Mouse (Mus musculus) cerebellum, adult 18-20 months (tissue): ENCODE data around the gene Fam196b.

Experiments used
- DNase-seq, 2 experiments: peaks; one replicate each; pipeline ENCODE4 v3.0.0; 2021

Gene Fam196b

DNA sequence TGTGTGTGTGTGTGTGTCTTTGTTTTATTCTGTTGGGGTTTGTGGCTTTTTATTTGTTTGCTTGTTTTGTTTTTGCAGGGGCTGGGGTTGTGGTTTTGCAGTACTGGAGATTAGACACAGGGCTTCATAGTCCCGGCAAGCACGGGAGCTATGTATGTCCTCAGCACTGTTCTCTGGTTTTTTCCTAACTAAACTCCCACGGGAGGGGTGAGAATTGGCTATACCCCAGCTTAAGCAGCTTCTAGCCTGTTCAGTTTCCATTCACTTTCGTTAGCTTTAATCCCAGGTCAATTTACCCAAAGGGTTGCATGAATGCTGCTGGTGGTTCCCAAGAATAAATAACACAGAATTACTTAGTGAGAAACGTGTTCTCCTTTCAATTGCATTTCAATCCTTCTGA lies 92.2 kb downstream of the Fam196b start:
- DNase-seq = no peak

DNA sequence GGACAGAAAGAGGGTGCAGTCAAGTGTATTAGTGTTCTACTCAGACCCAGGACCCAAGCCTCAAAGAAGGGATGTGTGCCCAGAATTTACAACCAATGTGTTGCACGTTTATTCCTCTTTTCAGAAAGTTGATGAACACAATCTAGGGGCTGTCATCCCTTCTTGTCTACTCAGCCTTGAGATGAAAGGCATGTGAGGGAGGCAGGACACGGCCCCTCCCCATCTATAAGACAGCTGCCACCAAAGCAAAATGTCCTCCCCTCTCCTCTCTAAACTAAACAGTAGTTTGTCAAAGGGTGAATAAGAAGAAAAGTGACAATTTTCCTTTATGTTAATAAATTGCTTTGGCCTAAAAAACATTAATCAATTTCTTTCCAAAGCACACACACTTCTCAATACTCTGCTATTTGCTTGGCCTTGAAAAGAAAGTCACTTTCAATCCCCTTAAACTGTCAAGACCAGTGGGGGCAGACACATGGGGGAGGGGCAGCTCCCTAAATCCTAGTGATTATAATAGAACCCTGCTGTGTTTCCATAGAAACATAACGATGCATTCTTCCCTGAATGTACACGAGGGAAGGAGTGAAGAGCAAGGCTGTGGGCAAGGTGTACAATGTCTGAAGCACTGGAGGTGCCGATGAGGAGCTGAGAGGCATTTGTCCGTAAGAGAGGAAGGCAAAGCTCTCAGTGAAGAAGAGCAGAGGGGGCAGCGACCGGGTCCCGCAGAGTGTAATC lies 101.4 kb downstream of the Fam196b start:
- DNase-seq = no peak

DNA sequence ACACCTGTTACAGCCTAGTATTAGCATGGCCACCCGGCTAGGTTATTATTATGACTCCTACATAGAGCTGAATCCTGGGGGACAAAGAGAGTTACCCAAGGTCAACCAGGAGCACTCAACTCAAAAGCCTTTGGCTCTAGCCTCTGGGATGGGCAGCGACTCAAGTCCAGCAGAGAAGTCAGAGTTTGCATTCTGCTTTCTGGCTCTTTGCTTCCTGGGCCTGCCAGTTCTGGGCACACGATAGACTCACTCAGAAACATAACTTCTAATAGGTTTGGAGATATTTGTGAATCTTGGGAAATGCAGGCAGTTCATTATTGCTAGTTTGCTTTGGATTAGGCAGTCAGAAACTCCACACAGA lies 102.0 kb downstream of the Fam196b start:
- no peak for DNase-seq

GRCm38 (mm10) chr11:34421061-34421460 lies 106.4 kb downstream of the Fam196b start:
- no peak for DNase-seq

DNA sequence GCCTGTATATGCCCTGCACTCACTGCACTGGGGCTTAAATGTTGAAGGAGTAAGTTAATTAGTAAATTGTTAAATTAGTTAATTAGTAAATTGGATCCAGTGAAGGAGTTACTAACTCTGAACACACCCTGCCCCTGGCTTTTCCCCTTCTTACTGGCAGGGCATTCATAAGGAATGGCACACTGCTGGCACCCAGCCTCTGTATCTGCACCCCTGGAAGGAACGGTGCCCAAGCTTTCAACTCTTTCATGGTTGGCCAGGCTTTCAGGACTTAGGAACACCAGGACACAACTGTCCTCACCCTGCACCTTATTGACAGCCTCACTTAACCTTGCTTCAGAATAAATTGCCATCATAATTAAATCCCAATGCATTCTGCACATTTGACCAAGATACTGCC lies 109.9 kb downstream of the Fam196b start:
- DNase-seq = no peak

DNA sequence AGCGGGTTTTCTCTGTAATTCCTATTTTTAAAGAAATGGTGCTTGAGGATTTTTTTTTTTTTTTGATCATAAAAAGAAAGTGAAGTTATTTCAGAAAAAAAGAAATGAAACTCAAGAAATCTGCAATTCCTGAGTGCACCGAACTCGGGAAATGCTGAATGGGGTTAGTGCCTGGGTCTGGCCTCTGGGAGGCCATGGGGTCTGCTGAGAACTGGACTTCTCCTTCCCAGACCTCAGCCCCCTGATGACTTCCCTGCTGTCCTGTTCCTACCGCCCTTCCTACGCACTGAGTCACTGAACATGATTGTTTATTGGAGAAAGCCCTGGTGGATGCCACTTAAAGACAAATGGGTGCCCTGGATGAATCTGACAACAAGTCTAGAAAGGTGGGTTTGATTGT lies 112.6 kb downstream of the Fam196b start:
- no peak for DNase-seq

DNA sequence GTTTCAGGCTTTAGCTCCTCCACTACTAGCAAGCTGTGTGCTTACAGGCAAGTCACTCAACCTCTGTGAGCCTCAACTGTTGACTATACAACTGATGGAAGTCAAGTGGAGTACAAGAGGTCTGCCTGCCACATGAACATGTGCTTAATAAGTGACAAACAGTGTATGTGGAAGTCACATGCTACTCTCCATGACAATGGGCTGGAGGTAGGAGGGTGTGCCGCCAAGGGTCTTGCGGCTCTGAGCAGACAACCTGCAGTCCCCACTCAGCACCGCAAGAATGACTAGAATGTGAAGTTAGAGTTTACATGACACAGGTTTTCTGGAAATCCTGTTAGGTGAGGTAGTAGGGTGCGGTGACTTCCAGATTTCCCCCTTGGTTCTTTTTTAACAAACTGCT lies 116.3 kb downstream of the Fam196b start:
- DNase-seq = no peak

DNA sequence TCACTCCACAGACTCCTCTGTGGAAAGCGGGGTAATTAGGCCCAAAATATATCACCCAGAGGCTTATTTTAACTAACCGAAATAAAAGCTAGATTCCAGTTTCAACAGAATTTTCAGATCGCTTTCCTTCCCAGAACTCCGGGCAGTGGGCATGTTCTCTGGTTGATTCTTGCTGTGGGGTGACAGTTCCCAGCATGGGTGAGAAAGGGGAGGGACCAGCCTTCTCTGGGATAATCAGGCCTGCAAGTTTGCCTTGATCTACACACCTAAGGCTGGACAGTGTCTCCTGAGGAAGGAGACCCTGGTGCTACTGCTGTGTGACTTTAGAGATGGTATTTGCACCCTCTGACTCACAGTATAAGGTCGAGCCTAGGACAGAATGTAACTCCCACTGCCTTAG lies 116.7 kb downstream of the Fam196b start:
- DNase-seq = no peak

GRCm38 (mm10) chr11:34431978-34432377 lies 117.4 kb downstream of the Fam196b start:
- no peak for DNase-seq

- DNase-seq = no peak
These were observed 122.8 kb downstream of the Fam196b start for GRCm38 (mm10) chr11:34437446-34437845.

DNA sequence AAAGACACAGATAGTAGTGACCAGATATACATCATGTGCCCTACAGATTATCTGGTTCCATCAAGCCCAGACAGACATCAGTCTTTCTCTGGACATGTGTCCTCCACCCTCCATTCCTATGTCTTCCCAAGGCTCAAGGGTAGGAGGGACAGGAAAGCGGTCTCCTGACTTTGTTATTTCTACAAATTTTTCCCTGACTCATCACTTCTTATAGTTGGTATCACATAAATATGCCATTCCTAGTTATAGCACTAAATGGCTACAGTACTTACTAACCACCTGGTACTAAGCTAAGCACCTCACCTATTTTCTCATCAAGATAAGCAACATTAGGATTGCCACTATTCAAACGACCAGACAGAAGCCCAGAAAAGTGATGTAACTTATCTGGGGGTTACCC lies 123.8 kb downstream of the Fam196b start:
- no peak for DNase-seq

- DNase-seq = no peak
These were observed 133.3 kb downstream of the Fam196b start for GRCm38 (mm10) chr11:34447891-34448290.

GRCm38 (mm10) chr11:34449944-34450343 lies 135.3 kb downstream of the Fam196b start:
- DNase-seq = no peak

DNA sequence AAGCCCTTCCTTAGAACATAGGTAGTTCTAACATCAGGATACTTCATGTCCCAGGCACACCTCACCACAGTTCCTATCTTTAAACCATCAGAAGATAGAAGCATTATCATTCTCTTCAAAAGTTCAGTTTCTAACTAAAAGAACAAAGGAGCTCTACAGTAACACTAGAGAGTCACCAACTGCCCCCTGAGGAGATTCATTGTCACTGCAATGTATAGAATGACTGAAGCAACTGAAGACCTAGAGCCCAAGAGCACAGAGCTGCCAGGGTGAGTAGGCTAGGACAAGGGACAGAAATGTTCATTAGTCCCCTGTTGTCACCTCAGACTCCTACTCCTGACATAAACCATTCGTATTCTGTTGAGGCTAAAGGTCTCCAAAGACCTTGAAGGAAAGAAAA lies 152.4 kb downstream of the Fam196b start:
- DNase-seq = no peak

DNA sequence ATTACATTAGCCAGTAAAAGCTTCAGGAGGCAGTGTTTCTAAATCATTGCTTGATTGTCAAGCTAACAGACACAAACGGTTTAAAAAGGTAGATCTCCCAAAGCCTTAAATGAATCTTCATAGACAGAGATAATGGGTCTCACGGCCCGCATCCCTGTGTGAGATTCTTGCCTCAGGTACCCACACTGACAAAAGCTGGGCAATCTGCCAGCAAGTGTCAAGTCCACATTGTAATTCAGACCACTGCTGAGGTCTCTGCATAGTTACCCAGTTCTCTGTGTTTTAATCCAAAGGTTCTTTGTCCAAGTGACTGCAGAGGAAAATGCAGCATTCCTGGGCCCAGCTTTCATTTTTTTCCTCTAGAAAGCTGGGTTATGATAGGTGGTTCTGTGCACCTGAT lies 153.9 kb downstream of the Fam196b start:
- no peak for DNase-seq

- no peak for DNase-seq
These were observed 155.2 kb downstream of the Fam196b start for GRCm38 (mm10) chr11:34469792-34470191.
